Mouse (Mus musculus): ENCODE results near the gene BC117090. TPM values are rescaled to one million over a fixed set of nuclear protein-coding genes. Genes with fewer than 3 reads are reported as not detected.
"Not testable (repeated sequence)": the region's sequence is repeated elsewhere in the genome, so short reads cannot be mapped to it uniquely, and the experiment has no call there.

Gene BC117090
- not detected for total RNA-seq (2021)
- long read RNA-seq, experiment 1: 0 reads
- long read RNA-seq, experiment 2: 0 reads

DNA sequence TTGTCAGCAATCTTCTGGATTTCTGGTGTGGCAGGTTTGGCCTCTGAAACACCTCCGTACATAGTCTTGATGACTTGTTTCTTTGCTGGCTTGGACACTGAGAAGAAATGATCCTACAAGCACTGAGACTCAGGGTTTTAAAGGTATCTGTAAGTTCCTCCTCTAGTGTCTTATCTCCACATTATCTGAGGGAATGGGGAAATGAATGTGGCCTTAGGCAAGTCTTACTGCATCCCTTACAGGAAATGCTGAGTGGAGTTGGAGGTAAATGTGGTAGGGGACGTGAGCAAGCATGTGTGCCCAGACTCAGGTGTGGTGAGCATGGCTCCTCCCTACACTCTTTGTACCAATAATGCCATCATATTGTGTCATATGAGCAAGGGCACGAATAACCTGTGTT is at the start of gene BC117090:
Gene BC117090 (minus strand): TSS at position 101 of the 400 bp plus-strand sequence.
- Histone ChIP-seq H3K4me3 (no peak within 1 kb of the TSS), H3K27ac (no peak within 1 kb of the TSS)
- intact Hi-C loops (cut with DNase I): no loop called here
- no peak for DNase-seq (ENCODE audit: extremely low spot score in 1 of 2, low spot score in 2 of 2)
- TF ChIP-seq CTCF (IDR thresholded peaks at IDR 0.05): no peak

DNA sequence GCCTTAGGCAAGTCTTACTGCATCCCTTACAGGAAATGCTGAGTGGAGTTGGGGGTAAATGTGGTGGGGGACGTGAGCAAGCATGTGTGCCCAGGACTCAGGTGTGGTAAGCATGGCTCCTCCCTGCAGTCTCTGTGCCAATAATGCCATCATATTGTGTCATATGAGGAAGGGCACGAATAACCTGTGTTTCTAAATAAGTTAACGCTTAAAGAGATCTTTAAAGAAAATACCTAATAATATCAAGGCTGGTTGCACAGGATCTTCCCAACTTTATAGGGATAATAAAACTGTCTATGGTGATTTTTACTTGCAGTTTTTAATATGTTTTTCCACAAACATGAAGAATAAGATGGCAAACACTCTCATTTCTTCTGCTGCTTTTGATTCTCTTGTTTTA is 33.5 kb upstream of the BC117090 start, which contains the start of gene BC100530:
Gene BC100530 (minus strand): TSS at position 101 of the 400 bp plus-strand sequence.
- DNase-seq (ENCODE audit: extremely low spot score in 1 of 2, low spot score in 2 of 2); H3K4me3 ChIP-seq; intact Hi-C loops (cut with DNase I); H3K27ac ChIP-seq: not testable (repeated sequence)

DNA sequence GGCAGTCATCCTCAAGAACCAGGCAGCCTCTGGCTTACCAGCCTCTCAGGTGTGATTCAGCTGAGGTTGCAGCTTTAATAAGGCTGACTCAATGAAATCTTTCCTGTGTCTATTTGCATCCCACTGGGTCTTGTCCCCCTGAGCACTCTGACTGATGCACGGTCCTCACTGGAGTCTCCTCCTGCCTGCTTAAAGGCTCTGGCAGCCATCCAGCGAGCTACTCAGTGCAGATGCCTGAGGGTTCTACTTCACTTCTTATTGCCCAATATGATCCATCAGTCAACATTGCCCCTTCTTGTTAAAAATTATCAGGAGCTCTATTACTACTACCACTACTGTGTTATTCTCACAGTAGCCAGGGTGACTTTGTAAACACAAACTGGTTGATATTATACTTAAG is 3.0 kb upstream of the BC117090 start:
- no peak for DNase-seq (ENCODE audit: extremely low spot score in 1 of 2, low spot score in 2 of 2)
- no peak for TF ChIP-seq CTCF (IDR thresholded peaks at IDR 0.05)
- no peak overlapping the region for H3K4me3 ChIP-seq
- intact Hi-C loops (cut with DNase I): no loop called here
- H3K27ac ChIP-seq: no peak overlapping the region

DNA sequence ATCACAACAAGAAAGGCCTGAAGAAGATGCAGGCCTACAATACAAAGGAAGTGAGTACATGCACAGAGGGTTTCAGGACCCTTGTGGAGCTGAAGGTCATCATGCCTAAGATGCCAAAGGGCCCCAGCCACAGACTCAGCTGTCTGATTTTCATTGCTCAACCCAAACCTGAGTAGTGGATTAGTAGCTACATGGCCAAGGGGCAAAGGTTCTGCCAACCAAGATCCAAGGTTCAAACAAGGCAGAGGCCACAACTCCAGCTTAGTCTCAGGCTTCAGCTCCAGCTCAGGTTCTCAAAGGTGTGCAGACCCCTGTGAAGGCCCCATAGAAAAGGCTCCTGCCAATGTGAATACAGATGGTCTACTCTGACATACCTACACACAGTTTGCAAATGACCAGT is 14.8 kb downstream of the BC117090 start:
- TF ChIP-seq CTCF (IDR thresholded peaks at IDR 0.05): no peak
- DNase-seq (ENCODE audit: extremely low spot score in 1 of 2, low spot score in 2 of 2): no peak
- no peak overlapping the region for H3K4me3 ChIP-seq
- intact Hi-C loops (cut with DNase I): no loop called here
- no peak overlapping the region for H3K27ac ChIP-seq

DNA sequence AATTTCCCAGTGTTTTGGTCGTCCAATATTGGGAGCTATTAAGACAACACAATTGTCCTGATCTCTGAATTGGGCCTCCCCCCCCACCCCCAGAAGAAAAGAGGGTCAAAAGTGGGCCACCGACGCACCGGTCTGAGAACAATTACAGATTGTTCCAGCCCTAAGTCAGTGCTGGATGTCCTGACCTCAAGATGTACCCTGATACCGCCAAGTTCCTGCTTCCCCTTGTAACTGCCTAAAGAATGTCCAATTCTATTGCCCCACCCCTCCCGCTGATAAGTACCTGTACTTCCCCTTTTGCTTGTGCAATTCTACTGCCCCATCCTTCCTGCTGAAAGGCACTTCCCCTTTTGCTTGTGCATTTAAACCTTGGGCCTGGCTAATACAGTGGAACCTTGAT is 18.0 kb downstream of the BC117090 start:
- intact Hi-C loops (cut with DNase I); DNase-seq (ENCODE audit: extremely low spot score in 1 of 2, low spot score in 2 of 2): not testable (repeated sequence)

DNA sequence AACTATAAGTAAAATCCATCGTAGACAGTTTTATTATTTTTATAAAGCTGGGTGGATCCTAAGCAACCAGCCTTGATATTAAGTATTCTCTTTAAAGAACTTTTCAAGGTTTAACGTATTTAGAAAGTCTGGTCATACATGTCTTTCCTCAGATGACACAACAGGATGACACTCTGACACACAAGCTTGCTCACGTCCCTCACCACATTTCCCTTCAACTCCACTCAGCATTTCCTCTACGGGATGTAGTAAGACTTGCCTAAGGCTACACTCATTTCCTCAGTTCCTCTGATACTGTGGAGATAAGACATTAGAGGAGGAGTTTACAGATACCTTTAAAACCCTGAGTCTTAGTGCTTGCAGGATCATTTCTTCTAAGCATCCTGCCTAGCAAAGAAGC is 26.5 kb downstream of the BC117090 start:
- H3K4me3 ChIP-seq: no peak overlapping the region
- no peak overlapping the region for H3K27ac ChIP-seq
- no peak for TF ChIP-seq CTCF (IDR thresholded peaks at IDR 0.05)
- intact Hi-C loops (cut with DNase I): no loop called here
- no peak for DNase-seq (ENCODE audit: extremely low spot score in 1 of 2, low spot score in 2 of 2)

More for the DNA sequence above, 18.0 kb downstream of the BC117090 start:
- H3K27ac ChIP-seq, H3K4me3 ChIP-seq: not testable (repeated sequence)

DNA sequence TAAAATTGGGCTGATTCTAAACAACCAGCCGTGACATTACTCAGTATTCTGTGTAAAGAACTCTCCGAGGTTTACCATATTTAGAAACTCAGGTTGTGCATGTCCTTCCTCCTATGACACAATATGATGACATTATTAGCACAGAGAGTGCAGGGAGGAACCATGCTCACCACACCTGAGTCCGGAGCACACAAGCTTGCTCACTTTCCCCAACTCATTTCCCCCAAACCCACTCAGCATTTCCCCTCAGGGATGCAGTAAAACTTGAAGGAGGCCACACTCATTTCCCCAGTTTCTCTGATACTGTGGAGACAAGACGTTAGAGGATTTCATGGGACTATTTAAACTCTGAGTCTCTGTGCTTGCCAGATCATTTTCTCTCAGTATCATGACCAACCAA is 45.0 kb downstream of the BC117090 start:
- H3K4me3 ChIP-seq: no peak overlapping the region
- H3K27ac ChIP-seq: no peak overlapping the region
- TF ChIP-seq CTCF (IDR thresholded peaks at IDR 0.05): no peak
- DNase-seq (ENCODE audit: extremely low spot score in 1 of 2, low spot score in 2 of 2): no peak
- intact Hi-C loops (cut with DNase I): no loop called here

DNA sequence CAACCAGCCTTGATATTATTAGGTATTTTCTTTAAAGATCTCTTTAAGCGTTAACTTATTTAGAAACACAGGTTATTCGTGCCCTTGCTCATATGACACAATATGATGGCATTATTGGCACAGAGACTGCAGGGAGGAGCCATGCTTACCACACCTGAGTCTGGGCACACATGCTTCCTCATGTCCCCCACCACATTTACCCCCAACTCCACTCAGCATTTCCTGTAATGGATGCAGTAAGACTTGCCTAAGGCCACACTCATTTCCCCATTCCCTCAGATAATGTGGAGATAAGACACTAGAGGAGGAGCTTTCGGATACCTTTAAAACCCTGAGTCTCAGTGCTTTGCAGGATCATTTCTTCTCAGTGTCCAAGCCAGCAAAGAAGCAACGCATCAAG is 57.3 kb downstream of the BC117090 start, which contains the start of gene Stfa1:
Gene Stfa1 (plus strand): TSS at position 156 of the 400 bp plus-strand sequence.
- DNase-seq (ENCODE audit: extremely low spot score in 1 of 2, low spot score in 2 of 2); intact Hi-C loops (cut with DNase I); H3K27ac ChIP-seq; H3K4me3 ChIP-seq: not testable (repeated sequence)

Other genes with a start within 250 kb of the BC117090 start
- not detected for gene Csta1, start 203.1 kb downstream of the BC117090 start, total RNA-seq (2021)
- not detected for gene Stfa2l1, start 177.5 kb downstream of the BC117090 start, total RNA-seq (2021)
- gene Gm5483, start 150.1 kb downstream of the BC117090 start, total RNA-seq (2021): under 1 TPM in 1 of 2 experiments, not detected in 1; 0.19 TPM
- gene Gm5416, start 123.9 kb downstream of the BC117090 start, total RNA-seq (2021): not detected
- not detected for gene 2010005H15Rik, start 112.9 kb downstream of the BC117090 start, total RNA-seq (2021)
- not detected for gene Stfa1, start 57.4 kb downstream of the BC117090 start, total RNA-seq (2021)
- not detected for gene BC100530, start 33.4 kb upstream of the BC117090 start, total RNA-seq (2021)
- not detected for gene Stfa2, start 74.1 kb upstream of the BC117090 start, total RNA-seq (2021)
- gene Stfa3, start 121.1 kb upstream of the BC117090 start, total RNA-seq (2021): not detected
- gene Casr, start 227.8 kb upstream of the BC117090 start, total RNA-seq (2021): 1 to 10 TPM in 1 of 2 experiments, under 1 TPM in 1; 0.75 to 1.5 TPM